Mouse (Mus musculus) lung, postnatal 0 days (tissue): ENCODE results near the gene Emc6.

ENCODE experiments used
- CTCF ChIP-seq: IDR thresholded peaks from 2 replicates; pipeline ENCODE4 v1.5.1; 2016; ENCODE audit warnings: antibody characterized with exemption, mild to moderate bottlenecking
- EP300 ChIP-seq: IDR thresholded peaks from 2 replicates; pipeline ENCODE4 v1.6.1; 2016; ENCODE audit warnings: antibody characterized with exemption, mild to moderate bottlenecking, control low read depth

DNA sequence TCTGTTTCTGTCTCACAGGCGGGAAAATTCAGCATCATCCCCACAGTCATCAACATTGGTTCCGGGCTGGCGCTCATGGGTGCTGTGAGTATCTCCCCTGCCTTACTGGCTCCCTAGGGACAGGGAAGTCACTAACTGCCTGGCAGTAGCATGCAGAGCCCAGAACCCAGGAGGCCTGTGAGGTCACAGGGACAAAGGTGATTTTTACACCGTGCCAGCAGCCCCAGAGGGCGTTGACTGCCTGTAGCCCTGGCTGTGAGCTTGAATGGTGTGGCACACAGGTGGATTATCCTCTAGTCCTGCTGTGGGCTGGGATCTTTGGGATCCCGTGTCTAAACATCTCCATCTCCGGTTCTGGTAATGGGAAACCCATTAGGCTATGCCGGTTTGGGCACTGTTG is 8.8 kb downstream of the Emc6 start:
- TF ChIP-seq CTCF (no peak), EP300 (no peak)
